Mouse (Mus musculus) WW6 (cell line): ENCODE results near the gene Padi3.
A peak's percentile ranks its signal among the peaks of the same experiment; 100 is the strongest.

ENCODE experiments used
- DNase-seq: peaks from one replicate; pipeline ENCODE4 v3.0.0-alpha.2; 2013; ENCODE audit warnings: low read depth, low spot score

The Padi3 gene

GRCm38 (mm10) chr4:140780507-140780906 lies 29.9 kb downstream of the Padi3 start:
- no peak for DNase-seq

- DNase-seq: no peak
Observed at GRCm38 (mm10) chr4:140779803-140780397, 30.5 kb downstream of the Padi3 start.

GRCm38 (mm10) chr4:140776623-140777022 lies 33.8 kb downstream of the Padi3 start:
- DNase-seq: no peak

- DNase-seq: no peak
Observed at GRCm38 (mm10) chr4:140775876-140776275, 34.6 kb downstream of the Padi3 start.

- no peak for DNase-seq
Observed at GRCm38 (mm10) chr4:140774893-140775292, 35.6 kb downstream of the Padi3 start.

- no peak for DNase-seq
Observed at GRCm38 (mm10) chr4:140774025-140774800, 36.2 kb downstream of the Padi3 start, which contains the start of gene Padi4. Gene Padi4, minus strand, starts transcription at chr4:140774236.

- no peak for DNase-seq
Observed at GRCm38 (mm10) chr4:140771091-140771490, 39.4 kb downstream of the Padi3 start.

- DNase-seq: no peak
Observed at GRCm38 (mm10) chr4:140770433-140770832, 40.0 kb downstream of the Padi3 start.

GRCm38 (mm10) chr4:140768973-140769372 lies 41.5 kb downstream of the Padi3 start:
- peak; percentile 52 for DNase-seq

GRCm38 (mm10) chr4:140765936-140766335 lies 44.5 kb downstream of the Padi3 start:
- no peak for DNase-seq

- peak; percentile 81 for DNase-seq
Observed at GRCm38 (mm10) chr4:140763158-140763557, 47.3 kb downstream of the Padi3 start.

- DNase-seq: no peak
Observed at GRCm38 (mm10) chr4:140761601-140762000, 48.8 kb downstream of the Padi3 start.

GRCm38 (mm10) chr4:140755811-140756210 lies 54.6 kb downstream of the Padi3 start:
- DNase-seq: no peak

GRCm38 (mm10) chr4:140753366-140753765 lies 57.1 kb downstream of the Padi3 start:
- DNase-seq: no peak

- no peak for DNase-seq
Observed at GRCm38 (mm10) chr4:140750328-140750727, 60.1 kb downstream of the Padi3 start.

- DNase-seq: no peak
Observed at GRCm38 (mm10) chr4:140747978-140748377, 62.5 kb downstream of the Padi3 start.

- DNase-seq: peak; percentile 48
Observed at GRCm38 (mm10) chr4:140744654-140745053, 65.8 kb downstream of the Padi3 start.

- no peak for DNase-seq
Observed at GRCm38 (mm10) chr4:140743086-140743485, 67.4 kb downstream of the Padi3 start.

- no peak for DNase-seq
Observed at GRCm38 (mm10) chr4:140742543-140742942, 67.9 kb downstream of the Padi3 start, which contains the start of gene Padi6. Gene Padi6, minus strand, starts transcription at chr4:140742643.

GRCm38 (mm10) chr4:140741401-140741800 lies 69.0 kb downstream of the Padi3 start:
- no peak for DNase-seq

- no peak for DNase-seq
Observed at GRCm38 (mm10) chr4:140740655-140741054, 69.8 kb downstream of the Padi3 start.
